Mouse (Mus musculus): ENCODE results near the gene Aoah. TPM values are rescaled to one million over a fixed set of nuclear protein-coding genes. Genes with fewer than 3 reads are reported as not detected.

The Aoah gene
- polyA plus RNA-seq, 2 experiments: 1.3 to 1.6 TPM

GRCm38 (mm10) chr13:20963086-20963485 is 169.2 kb downstream of the Aoah start:
- Histone ChIP-seq H3K4me1 (replicated peaks; ENCODE audit: control insufficient read depth in 2 of 2, insufficient read depth in 2 of 2, low read length in 1 of 2) (no peaks in the 10 kb centered on the region), H3K9ac (replicated peaks) (no peak overlapping the region), H3K4me3 (ENCODE audit: insufficient read depth in 1 of 2, low read depth in 2 of 2, low read length in 2 of 2) (no peak overlapping the region), H3K9me3 (ENCODE audit: control insufficient read depth, low read length) (no peaks in the 10 kb centered on the region), H3K4me2 (ENCODE audit: low read depth) (no peak overlapping the region), H3K36me3 (replicated peaks; ENCODE audit: control insufficient read depth, insufficient read depth, low read depth) (no peaks in the 10 kb centered on the region), H3K27ac (no peak overlapping the region), H3K27me3 (ENCODE audit: control insufficient read depth, insufficient read depth, low read length) (no peaks in the 10 kb centered on the region)
- WGBS (ENCODE audit: insufficient replicate concordance): 60% methylated on average over 3 of the region's 3 CpGs
- ATAC-seq (ENCODE audit: insufficient read depth): no peak
- TF ChIP-seq EP300 (IDR thresholded peaks at IDR 0.05; ENCODE audit: low read depth): no peak
- no peak for TF ChIP-seq CTCF (IDR thresholded peaks at IDR 0.05; ENCODE audit: low read depth)
- no peak for DNase-seq (ENCODE audit: low read depth in 3 of 3, low spot score in 3 of 3)

DNA sequence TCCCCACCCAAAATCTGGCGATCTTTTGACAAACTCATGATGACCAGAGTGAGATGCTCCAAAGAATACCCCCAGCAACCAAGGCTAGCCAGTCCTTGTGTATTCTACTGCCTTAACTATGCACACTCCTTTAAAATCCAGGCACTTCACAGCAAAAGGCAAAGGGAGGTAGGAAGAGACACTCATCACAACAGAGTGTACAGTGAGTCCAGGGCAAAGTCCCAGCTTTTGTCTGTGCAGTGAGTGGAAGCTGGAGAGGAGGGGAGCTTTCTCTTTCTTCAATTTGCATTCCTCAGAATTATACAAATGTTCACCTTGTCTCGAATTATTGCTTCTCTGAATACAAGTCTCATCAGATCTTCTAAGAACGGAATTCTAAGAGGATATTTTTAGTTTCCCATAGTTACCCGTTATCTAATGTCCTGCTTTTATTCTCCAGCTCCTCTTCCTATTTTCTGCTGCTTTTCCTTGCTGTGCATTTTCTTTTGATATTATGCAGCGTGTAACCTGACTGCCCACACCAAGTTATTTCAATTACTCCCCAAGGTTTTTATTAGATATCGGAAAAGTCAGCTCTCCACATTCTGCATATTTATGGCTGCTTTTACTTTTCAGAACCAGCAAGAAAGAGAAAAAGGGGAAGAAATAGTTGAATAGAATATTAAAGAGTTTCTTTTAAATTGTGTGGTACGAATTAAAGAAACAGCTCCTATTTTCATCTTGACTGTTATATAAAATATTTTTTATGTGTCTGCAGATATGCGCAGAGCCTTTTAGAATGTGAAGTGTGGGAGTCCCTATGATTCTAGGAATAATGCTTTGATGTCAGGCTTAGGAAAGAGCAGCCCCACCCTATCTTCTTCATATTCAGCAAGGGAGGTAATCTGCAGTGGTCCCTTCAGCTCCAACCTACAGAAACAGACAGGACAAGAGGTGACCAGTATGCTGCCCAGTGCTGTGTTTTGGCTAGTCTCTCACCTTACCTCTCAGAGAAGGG is 187.6 kb downstream of the Aoah start:
- Histone ChIP-seq H3K27ac (no peak overlapping the region), H3K27me3 (ENCODE audit: control insufficient read depth, insufficient read depth, low read length) (no peaks in the 10 kb centered on the region), H3K9ac (replicated peaks) (no peak overlapping the region), H3K36me3 (replicated peaks; ENCODE audit: control insufficient read depth, insufficient read depth, low read depth) (no peaks in the 10 kb centered on the region), H3K4me1 (replicated peaks; ENCODE audit: control insufficient read depth in 2 of 2, insufficient read depth in 2 of 2, low read length in 1 of 2) (no peaks in the 10 kb centered on the region), H3K9me3 (ENCODE audit: control insufficient read depth, low read length) (no peaks in the 10 kb centered on the region), H3K4me3 (ENCODE audit: insufficient read depth in 1 of 2, low read depth in 2 of 2, low read length in 2 of 2) (no peak overlapping the region), H3K4me2 (ENCODE audit: low read depth) (no peak overlapping the region)
- no peak for ATAC-seq (ENCODE audit: insufficient read depth)
- WGBS (ENCODE audit: insufficient replicate concordance): 56% methylated on average over 8 of the region's 8 CpGs
- no peak for DNase-seq (ENCODE audit: low read depth in 3 of 3, low spot score in 3 of 3)
- TF ChIP-seq EP300 (IDR thresholded peaks at IDR 0.05; ENCODE audit: low read depth): no peak
- TF ChIP-seq CTCF (IDR thresholded peaks at IDR 0.05; ENCODE audit: low read depth): no peak

DNA sequence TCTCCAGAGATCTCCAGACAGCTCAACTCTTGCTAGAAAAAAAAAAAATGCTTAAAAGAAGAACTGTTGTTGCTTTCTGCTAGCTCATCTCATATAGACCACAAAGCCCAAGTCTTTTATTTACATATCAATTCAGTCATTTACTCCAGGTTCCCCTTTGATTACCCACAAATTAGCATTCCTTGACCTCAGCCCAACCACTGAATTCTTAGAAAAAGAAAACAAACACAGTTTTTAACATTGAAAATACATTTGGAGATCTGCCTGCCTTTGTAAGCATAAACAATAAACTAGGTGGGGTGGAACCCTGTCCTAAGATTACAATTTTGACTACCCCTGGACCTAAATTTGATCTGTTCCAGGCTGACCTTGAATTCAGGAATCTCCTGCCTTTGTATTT is 191.6 kb downstream of the Aoah start:
- Histone ChIP-seq H3K9ac (replicated peaks) (no peak overlapping the region), H3K36me3 (replicated peaks; ENCODE audit: control insufficient read depth, insufficient read depth, low read depth) (no peaks in the 10 kb centered on the region), H3K27ac (no peak overlapping the region), H3K9me3 (ENCODE audit: control insufficient read depth, low read length) (no peaks in the 10 kb centered on the region), H3K4me3 (ENCODE audit: insufficient read depth in 1 of 2, low read depth in 2 of 2, low read length in 2 of 2) (no peak overlapping the region), H3K4me2 (ENCODE audit: low read depth) (no peak overlapping the region), H3K4me1 (replicated peaks; ENCODE audit: control insufficient read depth in 2 of 2, insufficient read depth in 2 of 2, low read length in 1 of 2) (no peaks in the 10 kb centered on the region), H3K27me3 (ENCODE audit: control insufficient read depth, insufficient read depth, low read length) (no peaks in the 10 kb centered on the region)
- DNase-seq (ENCODE audit: low read depth in 3 of 3, low spot score in 3 of 3): no peak
- TF ChIP-seq EP300 (IDR thresholded peaks at IDR 0.05; ENCODE audit: low read depth): no peak
- no peak for TF ChIP-seq CTCF (IDR thresholded peaks at IDR 0.05; ENCODE audit: low read depth)
- no peak for ATAC-seq (ENCODE audit: insufficient read depth)

GRCm38 (mm10) chr13:20985961-20986360 is 192.0 kb downstream of the Aoah start:
- TF ChIP-seq CTCF (IDR thresholded peaks at IDR 0.05; ENCODE audit: low read depth): no peak
- no peak for TF ChIP-seq EP300 (IDR thresholded peaks at IDR 0.05; ENCODE audit: low read depth)
- H3K9me3 ChIP-seq (ENCODE audit: control insufficient read depth, low read length): no peaks in the 10 kb centered on the region
- H3K27ac ChIP-seq: no peak overlapping the region
- H3K4me3 ChIP-seq (ENCODE audit: insufficient read depth in 1 of 2, low read depth in 2 of 2, low read length in 2 of 2): no peak overlapping the region
- H3K4me1 ChIP-seq (replicated peaks; ENCODE audit: control insufficient read depth in 2 of 2, insufficient read depth in 2 of 2, low read length in 1 of 2): no peaks in the 10 kb centered on the region
- no peak for ATAC-seq (ENCODE audit: insufficient read depth)
- no peaks in the 10 kb centered on the region for H3K36me3 ChIP-seq (replicated peaks; ENCODE audit: control insufficient read depth, insufficient read depth, low read depth)
- no peak overlapping the region for H3K9ac ChIP-seq (replicated peaks)
- no peak for DNase-seq (ENCODE audit: low read depth in 3 of 3, low spot score in 3 of 3)
- H3K4me2 ChIP-seq (ENCODE audit: low read depth): no peak overlapping the region
- no peaks in the 10 kb centered on the region for H3K27me3 ChIP-seq (ENCODE audit: control insufficient read depth, insufficient read depth, low read length)

DNA sequence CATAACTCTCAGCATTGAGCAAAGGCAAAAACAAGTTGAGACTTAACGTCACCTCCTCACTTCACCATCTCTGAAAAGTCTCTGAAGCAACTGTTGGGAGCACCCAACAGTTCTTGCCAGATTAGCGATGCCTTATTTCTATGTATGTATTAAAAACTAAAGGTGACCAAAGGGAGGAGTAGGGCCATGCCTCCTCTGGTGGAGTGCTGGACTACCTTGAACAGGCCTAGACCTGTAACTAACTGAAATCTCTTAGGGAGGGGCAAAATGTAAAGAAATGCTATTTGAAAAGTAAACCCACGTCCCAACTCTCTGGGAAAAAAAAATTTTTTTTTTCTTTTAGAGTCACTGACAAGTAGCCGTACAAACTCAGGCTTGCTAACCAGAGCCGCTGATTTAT is 211.3 kb downstream of the Aoah start:
- H3K4me1 ChIP-seq (replicated peaks; ENCODE audit: control insufficient read depth in 2 of 2, insufficient read depth in 2 of 2, low read length in 1 of 2): no peaks in the 10 kb centered on the region
- TF ChIP-seq CTCF (IDR thresholded peaks at IDR 0.05; ENCODE audit: low read depth): no peak
- no peak for TF ChIP-seq EP300 (IDR thresholded peaks at IDR 0.05; ENCODE audit: low read depth)
- no peak overlapping the region for H3K4me2 ChIP-seq (ENCODE audit: low read depth)
- H3K4me3 ChIP-seq (ENCODE audit: insufficient read depth in 1 of 2, low read depth in 2 of 2, low read length in 2 of 2): no peak overlapping the region
- H3K27ac ChIP-seq: no peak overlapping the region
- no peaks in the 10 kb centered on the region for H3K27me3 ChIP-seq (ENCODE audit: control insufficient read depth, insufficient read depth, low read length)
- H3K9ac ChIP-seq (replicated peaks): no peak overlapping the region
- WGBS (ENCODE audit: insufficient replicate concordance): 67% methylated on average over 5 of the region's 5 CpGs
- no peak for DNase-seq (ENCODE audit: low read depth in 3 of 3, low spot score in 3 of 3)
- no peaks in the 10 kb centered on the region for H3K36me3 ChIP-seq (replicated peaks; ENCODE audit: control insufficient read depth, insufficient read depth, low read depth)
- H3K9me3 ChIP-seq (ENCODE audit: control insufficient read depth, low read length): no peaks in the 10 kb centered on the region
- ATAC-seq (ENCODE audit: insufficient read depth): no peak
